ENCODE assay signal across 11 mouse cellular contexts in genomic region chr13:55370234-55370633, GRCm38 (mm10). TPM values are rescaled to one million over a fixed set of nuclear protein-coding genes. Genes with fewer than 3 reads are reported as not detected.
A peak's percentile ranks its signal among the peaks of the same experiment; 100 is the strongest.
DNase-seq lines count a peak whose midpoint lies in the region; ATAC-seq lines count a peak whose summit lies in the region.
"Had no signal": no experiment of that assay in that cellular context is flagged by ENCODE, and none has a peak within 500 bp of the region (broad histone marks: within the 10 kb centered on the region; RNA-seq: fewer than 3 reads in every experiment).

No protein-coding gene starts in this region.

- no peak overlapping the region for H3K4me3 ChIP-seq in kidney, embryonic 14.5 days (ENCODE audit: low read length)
- 0 out of 2 replicates have a peak overlapping the region, but pooled peaks have one; percentile 0 for H3K4me3 ChIP-seq in intestine, embryonic 16.5 days (ENCODE audit: low read length)
- H3K4me3 ChIP-seq in lung, embryonic 15.5 days = 0 out of 2 replicates have a peak overlapping the region, but pooled peaks have one; percentile 14
- H3K4me3 ChIP-seq: neural tube, embryonic 13.5 days had no signal

- H3K9me3 ChIP-seq in kidney, embryonic 14.5 days (ENCODE audit: control insufficient read depth, low read length) = no peaks in the 10 kb centered on the region
- H3K9me3 ChIP-seq in intestine, embryonic 16.5 days (ENCODE audit: control insufficient read depth, low read length) = no peaks in the 10 kb centered on the region
- no peaks in the 10 kb centered on the region for H3K9me3 ChIP-seq in lung, embryonic 15.5 days
- H3K9me3 ChIP-seq: neural tube, embryonic 13.5 days had no signal

- WGBS in kidney, embryonic 14.5 days = 58% methylated on average over 3 of the region's 3 CpGs
- 59% methylated on average over 3 of the region's 3 CpGs for WGBS in intestine, embryonic 16.5 days
- WGBS in lung, embryonic 15.5 days = 49% methylated on average over 3 of the region's 3 CpGs

- no peaks in the 10 kb centered on the region for H3K36me3 ChIP-seq in kidney, embryonic 14.5 days (ENCODE audit: control insufficient read depth, insufficient read depth, low read length)
- no peaks in the 10 kb centered on the region for H3K36me3 ChIP-seq in intestine, embryonic 16.5 days (ENCODE audit: control insufficient read depth, insufficient read depth, low read length)
- no peaks in the 10 kb centered on the region for H3K36me3 ChIP-seq in lung, embryonic 15.5 days
- H3K36me3 ChIP-seq: neural tube, embryonic 13.5 days had no signal

- peak; percentile 66 for DNase-seq in kidney, adult 11 months
- no peak for DNase-seq in T-cell, adult 2 months (ENCODE audit: low spot score)
- no peak for DNase-seq in cerebellum, adult 8-10 months
- DNase-seq in neural tube, embryonic 10.5 days (ENCODE audit: extremely low spot score, low spot score) = no peak

- H3K27me3 ChIP-seq in kidney, embryonic 14.5 days (ENCODE audit: control insufficient read depth, insufficient read depth, low read length) = no peaks in the 10 kb centered on the region
- H3K27me3 ChIP-seq in intestine, embryonic 16.5 days (replicated peaks; ENCODE audit: control insufficient read depth, insufficient read depth, low read length) = no peaks in the 10 kb centered on the region; the same call in none of the 2 replicates
- 0 out of 2 replicates have a peak, but pooled peaks cover 2% of the 10 kb centered on the region for H3K27me3 ChIP-seq in lung, embryonic 15.5 days

- no peak overlapping the region for H3K9ac ChIP-seq in kidney, embryonic 14.5 days (ENCODE audit: low read depth, low read length)
- no peak overlapping the region for H3K9ac ChIP-seq in intestine, embryonic 16.5 days (ENCODE audit: low read depth, low read length)
- H3K9ac ChIP-seq in lung, embryonic 15.5 days = no peak overlapping the region
- H3K9ac ChIP-seq: neural tube, embryonic 13.5 days had no signal

- no peak overlapping the region for H3K27ac ChIP-seq in kidney, embryonic 14.5 days (ENCODE audit: low read depth, low read length)
- no peak overlapping the region for H3K27ac ChIP-seq in intestine, embryonic 16.5 days (ENCODE audit: low read length)
- H3K27ac ChIP-seq in lung, embryonic 15.5 days = no peak overlapping the region
- H3K27ac ChIP-seq: neural tube, embryonic 13.5 days had no signal

- no peak overlapping the region for H3K4me2 ChIP-seq in kidney, embryonic 14.5 days (replicated peaks; ENCODE audit: low read depth, low read length)
- no peak overlapping the region for H3K4me2 ChIP-seq in intestine, embryonic 16.5 days (ENCODE audit: low read depth, low read length)
- peak overlapping the region; percentile 34 for H3K4me2 ChIP-seq in lung, embryonic 15.5 days

- no peaks in the 10 kb centered on the region for H3K4me1 ChIP-seq in kidney, embryonic 14.5 days (ENCODE audit: control insufficient read depth, insufficient read depth, low read length)
- peaks cover 8% of the 10 kb centered on the region for H3K4me1 ChIP-seq in intestine, embryonic 16.5 days (ENCODE audit: control insufficient read depth, insufficient read depth, low read length)
- peaks cover 9% of the 10 kb centered on the region; the same call in 1 of the 2 replicates for H3K4me1 ChIP-seq in lung, embryonic 15.5 days
- H3K4me1 ChIP-seq: neural tube, embryonic 13.5 days had no signal

- ATAC-seq in kidney, embryonic 14.5 days (ENCODE audit: low FRiP score, low TSS enrichment) = no peak
- ATAC-seq in common myeloid progenitor, adult 5-6 weeks (replicated peaks; ENCODE audit: low read depth, poor library complexity, severe bottlenecking) = 0 out of 2 replicates have a peak, but pooled peaks have one; percentile 0
- ATAC-seq in intestine, embryonic 16.5 days = no peak
- ATAC-seq in lung, embryonic 15.5 days (ENCODE audit: borderline replicate concordance, extremely low read depth, low FRiP score, low TSS enrichment) = no peak

RNA-seq across cellular contexts. Expression of gene Rgs14, which starts 0.7 kb away (rescaled TPM):
- polyA plus RNA-seq in kidney, embryonic 14.5 days (2014; fragmentation: Nextera tagmentation; extraction: Ambion mirVana) = 0.86 and 0.92 TPM in 2 replicates
- total RNA-seq in common myeloid progenitor, adult 5-6 weeks (2017) = 4.2 and 8.7 TPM in 2 replicates
- polyA plus RNA-seq in intestine, embryonic 16.5 days (2015; fragmentation: Nextera tagmentation; extraction: Ambion mirVana) = 0.93 and 1.1 TPM in 2 replicates
- 1.2 and 1.3 TPM in 2 replicates for polyA plus RNA-seq in lung, embryonic 15.5 days (2015; fragmentation: Nextera tagmentation; extraction: Ambion mirVana)

RNA-seq across cellular contexts. Expression of gene Lman2, which starts 7.7 kb away (rescaled TPM):
- 75.0 and 108 TPM in 2 replicates for polyA plus RNA-seq in kidney, embryonic 14.5 days (2014; fragmentation: Nextera tagmentation; extraction: Ambion mirVana)
- 83.6 and 85.1 TPM in 2 replicates for total RNA-seq in common myeloid progenitor, adult 5-6 weeks (2017)
- 121 and 130 TPM in 2 replicates for polyA plus RNA-seq in intestine, embryonic 16.5 days (2015; fragmentation: Nextera tagmentation; extraction: Ambion mirVana)
- 111 and 112 TPM in 2 replicates for polyA plus RNA-seq in lung, embryonic 15.5 days (2015; fragmentation: Nextera tagmentation; extraction: Ambion mirVana)

RNA-seq across cellular contexts. Expression of gene Slc34a1, which starts 27.8 kb away (rescaled TPM):
- 15.5 and 39.4 TPM in 2 replicates for polyA plus RNA-seq in kidney, embryonic 14.5 days (2014; fragmentation: Nextera tagmentation; extraction: Ambion mirVana)
- total RNA-seq in common myeloid progenitor, adult 5-6 weeks (2017) = not detected in 2 replicates
- polyA plus RNA-seq in intestine, embryonic 16.5 days (2015; fragmentation: Nextera tagmentation; extraction: Ambion mirVana) = 0.07 TPM in 1 of 2 replicates, not detected in the other
- polyA plus RNA-seq in lung, embryonic 15.5 days (2015; fragmentation: Nextera tagmentation; extraction: Ambion mirVana) = 0.17 TPM in 1 of 2 replicates, not detected in the other
- total RNA-seq: hematopoietic stem cell, adult 5-6 weeks had no signal
- polyA plus RNA-seq: limb, embryonic 11.5 days; neural tube, embryonic 13.5 days had no signal

RNA-seq across cellular contexts. Expression of gene Mxd3, which starts 40.6 kb away (rescaled TPM):
- 25.7 and 31.2 TPM in 2 replicates for polyA plus RNA-seq in kidney, embryonic 14.5 days (2014; fragmentation: Nextera tagmentation; extraction: Ambion mirVana)
- 6.2 and 9.0 TPM in 2 replicates for total RNA-seq in common myeloid progenitor, adult 5-6 weeks (2017)
- 20.8 and 24.9 TPM in 2 replicates for polyA plus RNA-seq in intestine, embryonic 16.5 days (2015; fragmentation: Nextera tagmentation; extraction: Ambion mirVana)
- polyA plus RNA-seq in lung, embryonic 15.5 days (2015; fragmentation: Nextera tagmentation; extraction: Ambion mirVana) = 47.2 and 47.5 TPM in 2 replicates

RNA-seq across cellular contexts. Expression of gene Pfn3, which starts 44.8 kb away (rescaled TPM):
- not detected in 2 replicates for polyA plus RNA-seq in kidney, embryonic 14.5 days (2014; fragmentation: Nextera tagmentation; extraction: Ambion mirVana)
- not detected in 2 replicates for total RNA-seq in common myeloid progenitor, adult 5-6 weeks (2017)
- polyA plus RNA-seq in intestine, embryonic 16.5 days (2015; fragmentation: Nextera tagmentation; extraction: Ambion mirVana) = not detected in 2 replicates
- not detected in 2 replicates for polyA plus RNA-seq in lung, embryonic 15.5 days (2015; fragmentation: Nextera tagmentation; extraction: Ambion mirVana)
- total RNA-seq: hematopoietic stem cell, adult 5-6 weeks had no signal
- polyA plus RNA-seq: limb, embryonic 11.5 days; neural tube, embryonic 13.5 days had no signal

Comparison
In these comparisons a context has a peak if more than half of its experiments do, and no peak if none do; other contexts are left out.
1. RNA of gene Slc34a1, which starts 27.8 kb away (polyA plus RNA-seq): 15.5 to 39.4 TPM in kidney, embryonic 14.5 days; 0.17 TPM in lung, embryonic 15.5 days and 0.07 TPM in intestine, embryonic 16.5 days; every median in the first group is over 10 times any median in the second.